In the genomic region with DNA sequence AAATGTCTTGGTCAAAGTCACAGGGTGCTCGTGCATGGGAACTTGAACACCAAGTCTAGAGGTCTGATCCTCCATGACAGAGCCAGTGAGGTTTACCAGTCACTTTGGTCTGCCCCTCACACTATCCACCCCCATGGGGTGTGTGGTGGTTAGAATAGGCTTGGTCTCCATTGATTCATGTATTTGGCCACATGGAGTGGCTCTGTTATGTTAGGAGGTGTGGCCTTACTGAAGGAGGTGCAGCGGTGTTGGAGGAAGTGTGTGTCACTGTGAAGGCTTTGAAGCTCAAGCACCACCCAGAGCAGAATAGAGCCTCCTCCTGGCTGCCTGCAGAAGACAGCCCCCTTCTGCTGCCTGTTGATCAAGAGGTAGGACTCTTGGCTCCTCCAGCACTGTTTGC, we compare ENCODE assay signal across 11 mouse cellular contexts. TPM values are rescaled to one million over a fixed set of nuclear protein-coding genes. Genes with fewer than 3 reads are reported as not detected.
DNase-seq lines count a peak whose midpoint lies in the region; ATAC-seq lines count a peak whose summit lies in the region.
"Had no signal": no experiment of that assay in that cellular context is flagged by ENCODE, and none has a peak within 500 bp of the region (broad histone marks: within the 10 kb centered on the region; RNA-seq: fewer than 3 reads in every experiment).

No protein-coding gene starts in this region.

- no peak overlapping the region for H3K4me2 ChIP-seq in neural tube, embryonic 12.5 days (replicated peaks)
- no peak overlapping the region for H3K4me2 ChIP-seq in forebrain, embryonic 15.5 days (replicated peaks)
- no peak overlapping the region for H3K4me2 ChIP-seq in heart, embryonic 11.5 days
- H3K4me2 ChIP-seq in intestine, embryonic 16.5 days (ENCODE audit: low read depth, low read length) = no peak overlapping the region
- H3K4me2 ChIP-seq: liver, embryonic 13.5 days had no signal

- peaks cover 18% of the 10 kb centered on the region for H3K4me1 ChIP-seq in neural tube, embryonic 12.5 days
- peaks cover 48% of the 10 kb centered on the region for H3K4me1 ChIP-seq in forebrain, embryonic 15.5 days
- H3K4me1 ChIP-seq in heart, embryonic 11.5 days (ENCODE audit: control insufficient read depth, insufficient read depth, low read length) = 0 out of 2 replicates have a peak, but pooled peaks cover 4% of the 10 kb centered on the region
- H3K4me1 ChIP-seq in intestine, embryonic 16.5 days (ENCODE audit: control insufficient read depth, insufficient read depth, low read length) = no peaks in the 10 kb centered on the region
- H3K4me1 ChIP-seq: liver, embryonic 13.5 days had no signal

- H3K4me3 ChIP-seq in neural tube, embryonic 12.5 days = no peak overlapping the region
- no peak overlapping the region for H3K4me3 ChIP-seq in forebrain, embryonic 15.5 days
- no peak overlapping the region for H3K4me3 ChIP-seq in heart, embryonic 11.5 days (ENCODE audit: low read depth, low read length)
- H3K4me3 ChIP-seq in intestine, embryonic 16.5 days (ENCODE audit: low read length) = no peak overlapping the region
- H3K4me3 ChIP-seq: heart, embryonic 10.5 days; liver, embryonic 13.5 days had no signal

- 0 out of 2 replicates have a peak overlapping the region, but pooled peaks have one; percentile 4 for H3K27ac ChIP-seq in neural tube, embryonic 12.5 days
- peak overlapping the region; percentile 87 for H3K27ac ChIP-seq in forebrain, embryonic 15.5 days (replicated peaks)
- H3K27ac ChIP-seq in heart, embryonic 11.5 days (ENCODE audit: low read depth, low read length) = no peak overlapping the region
- H3K27ac ChIP-seq in intestine, embryonic 16.5 days (ENCODE audit: low read length) = no peak overlapping the region
- H3K27ac ChIP-seq: heart, embryonic 10.5 days; liver, embryonic 13.5 days had no signal

- 0 out of 2 replicates have a peak, but pooled peaks cover 4% of the 10 kb centered on the region for H3K27me3 ChIP-seq in neural tube, embryonic 12.5 days (replicated peaks)
- no peaks in the 10 kb centered on the region for H3K27me3 ChIP-seq in forebrain, embryonic 15.5 days
- no peaks in the 10 kb centered on the region for H3K27me3 ChIP-seq in heart, embryonic 11.5 days (ENCODE audit: control insufficient read depth, insufficient read depth, low read length)
- H3K27me3 ChIP-seq in intestine, embryonic 16.5 days (replicated peaks; ENCODE audit: control insufficient read depth, insufficient read depth, low read length) = no peaks in the 10 kb centered on the region; the same call in 1 of the 2 replicates
- H3K27me3 ChIP-seq: liver, embryonic 13.5 days had no signal

- 47% methylated on average over 2 of the region's 2 CpGs for WGBS in neural tube, embryonic 12.5 days
- 50% methylated on average over 2 of the region's 2 CpGs for WGBS in forebrain, embryonic 15.5 days
- WGBS in heart, embryonic 11.5 days (ENCODE audit: insufficient replicate concordance) = 30% methylated on average over 2 of the region's 2 CpGs
- 44% methylated on average over 2 of the region's 2 CpGs for WGBS in intestine, embryonic 16.5 days

- intact Hi-C loops in left cerebral cortex, postnatal 10 days (cut with DNase I) = no loop called here

- H3K9me3 ChIP-seq in neural tube, embryonic 12.5 days = no peaks in the 10 kb centered on the region
- no peaks in the 10 kb centered on the region for H3K9me3 ChIP-seq in forebrain, embryonic 15.5 days
- H3K9me3 ChIP-seq in heart, embryonic 11.5 days (replicated peaks; ENCODE audit: control insufficient read depth, low read length) = no peaks in the 10 kb centered on the region
- no peaks in the 10 kb centered on the region for H3K9me3 ChIP-seq in intestine, embryonic 16.5 days (ENCODE audit: control insufficient read depth, low read length)
- H3K9me3 ChIP-seq: heart, embryonic 10.5 days; liver, embryonic 13.5 days had no signal

- DNase-seq in neural tube, embryonic 10.5 days (ENCODE audit: extremely low spot score, low spot score) = no peak
- DNase-seq in thymus, postnatal 25 days = peak; percentile 10
- DNase-seq in left cerebral cortex, postnatal 10 days (ENCODE audit: extremely low spot score in 1 of 2, low spot score in 2 of 2) = no peak
- DNase-seq: kidney, adult 8-10 months; liver, embryonic 13.5 days had no signal

- 0 out of 2 replicates have a peak, but pooled peaks have one; percentile 14 for ATAC-seq in neural tube, embryonic 12.5 days (ENCODE audit: low FRiP score, low read depth)
- peak; percentile 41 for ATAC-seq in forebrain, embryonic 15.5 days (replicated peaks)
- ATAC-seq in megakaryocyte progenitor cell, adult 5-6 weeks (replicated peaks; ENCODE audit: poor library complexity) = 0 out of 2 replicates have a peak, but pooled peaks have one; percentile 31
- no peak for ATAC-seq in heart, embryonic 11.5 days (replicated peaks; ENCODE audit: insufficient number of reproducible peaks, low FRiP score, low TSS enrichment)
- no peak for ATAC-seq in intestine, embryonic 16.5 days

- H3K36me3 ChIP-seq in neural tube, embryonic 12.5 days = no peaks in the 10 kb centered on the region
- H3K36me3 ChIP-seq in forebrain, embryonic 15.5 days = no peaks in the 10 kb centered on the region
- no peaks in the 10 kb centered on the region for H3K36me3 ChIP-seq in heart, embryonic 11.5 days (ENCODE audit: control insufficient read depth, insufficient read depth, low read length)
- H3K36me3 ChIP-seq in intestine, embryonic 16.5 days (ENCODE audit: control insufficient read depth, insufficient read depth, low read length) = no peaks in the 10 kb centered on the region
- H3K36me3 ChIP-seq: heart, embryonic 10.5 days; liver, embryonic 13.5 days had no signal

- H3K9ac ChIP-seq in neural tube, embryonic 12.5 days = no peak overlapping the region
- H3K9ac ChIP-seq in forebrain, embryonic 15.5 days (replicated peaks) = no peak overlapping the region
- H3K9ac ChIP-seq in heart, embryonic 11.5 days (ENCODE audit: low read depth, low read length) = no peak overlapping the region
- no peak overlapping the region for H3K9ac ChIP-seq in intestine, embryonic 16.5 days (ENCODE audit: low read depth, low read length)
- H3K9ac ChIP-seq: liver, embryonic 13.5 days had no signal

RNA-seq across cellular contexts. Expression of gene Gpatch2l, which starts 59.8 kb away (rescaled TPM):
- polyA plus RNA-seq in neural tube, embryonic 12.5 days (2016; fragmentation: Nextera tagmentation; extraction: Ambion mirVana) = 23.1 and 24.5 TPM in 2 replicates
- polyA plus RNA-seq in forebrain, embryonic 15.5 days (2015; fragmentation: Nextera tagmentation; extraction: Ambion mirVana) = 31.1 and 31.4 TPM in 2 replicates
- total RNA-seq in megakaryocyte progenitor cell, adult 5-6 weeks (2015) = 17.1 and 17.6 TPM in 2 replicates
- 23.0 and 27.3 TPM in 2 replicates for total RNA-seq in megakaryocyte progenitor cell, adult 5-6 weeks (2017)
- 10.8 and 14.2 TPM in 2 replicates for polyA plus RNA-seq in heart, embryonic 11.5 days (2014; fragmentation: Nextera tagmentation; extraction: Ambion mirVana)
- 10 to 100 TPM; 40.6 to 42.4 TPM for total RNA-seq in left cerebral cortex, postnatal 10 days (2021)
- 9.8 and 10.1 TPM in 2 replicates for polyA plus RNA-seq in intestine, embryonic 16.5 days (2015; fragmentation: Nextera tagmentation; extraction: Ambion mirVana)

Comparison
In these comparisons a context has a peak if more than half of its experiments do, and no peak if none do; other contexts are left out.
1. ATAC-seq: peak in neural tube, embryonic 12.5 days (single experiment), forebrain, embryonic 15.5 days (single experiment) and megakaryocyte progenitor cell, adult 5-6 weeks (single experiment); none in heart, embryonic 11.5 days (single experiment) and intestine, embryonic 16.5 days (single experiment).
2. H3K27ac ChIP-seq: peak in neural tube, embryonic 12.5 days (single experiment) and forebrain, embryonic 15.5 days (single experiment); none in heart, embryonic 11.5 days (single experiment) and intestine, embryonic 16.5 days (single experiment).